Mouse (Mus musculus): ENCODE measurements around the gene Hnrnpab. TPM values are rescaled to one million over a fixed set of nuclear protein-coding genes. Genes with fewer than 3 reads are reported as not detected.

Hnrnpab gene
- polyA plus RNA-seq, 1 experiment from 2014 or later = 349 TPM

DNA sequence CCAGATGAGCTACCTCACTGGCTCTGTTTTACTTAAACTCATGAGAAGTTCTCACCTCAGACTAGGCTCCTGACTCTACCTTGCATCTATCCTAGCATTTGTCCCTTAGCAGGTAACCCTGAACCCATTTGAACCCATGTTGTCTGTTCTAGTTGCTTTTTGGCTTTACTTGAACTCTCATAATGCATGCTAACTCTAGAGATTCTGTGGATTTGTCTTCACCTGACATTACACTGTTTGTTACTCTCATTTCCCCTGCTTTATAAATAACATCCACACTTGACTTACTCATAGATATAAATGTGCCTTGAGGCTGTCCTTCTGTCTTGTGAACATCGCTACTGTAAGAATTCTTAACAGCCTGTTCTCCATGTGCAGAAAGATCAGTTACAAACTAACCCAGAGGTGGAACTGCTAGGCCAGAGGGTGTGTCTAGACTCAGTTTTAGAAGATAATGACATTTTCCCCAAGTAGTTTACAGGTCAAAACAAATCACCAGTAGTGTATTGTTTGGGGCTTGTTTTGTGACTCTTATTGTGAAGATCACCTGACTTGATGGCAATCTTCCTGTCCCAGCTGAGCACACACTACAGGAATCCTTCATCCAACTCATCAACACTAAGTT is 11.1 kb downstream of the Hnrnpab start:
- peaks cover 77% of the 10 kb centered on the region for H3K36me3 ChIP-seq (ENCODE audit: control insufficient read depth, insufficient read depth, low read length)
- H3K4me2 ChIP-seq (ENCODE audit: low read depth, low read length) = no peak overlapping the region
- no peak for ATAC-seq (ENCODE audit: low read depth)
- 94% methylated on average over 1 of the region's 1 CpGs for WGBS
- no peaks in the 10 kb centered on the region for H3K4me1 ChIP-seq (replicated peaks; ENCODE audit: control insufficient read depth, insufficient read depth, low read length)
- H3K27me3 ChIP-seq (ENCODE audit: control insufficient read depth, insufficient read depth, low read depth, low read length) = no peaks in the 10 kb centered on the region
- no peak overlapping the region for H3K9ac ChIP-seq (ENCODE audit: low read length)
- no peak overlapping the region for H3K4me3 ChIP-seq (ENCODE audit: low read length)
- no peaks in the 10 kb centered on the region for H3K9me3 ChIP-seq (ENCODE audit: control insufficient read depth, low read length)
- no peak overlapping the region for H3K27ac ChIP-seq (ENCODE audit: low read length)

DNA sequence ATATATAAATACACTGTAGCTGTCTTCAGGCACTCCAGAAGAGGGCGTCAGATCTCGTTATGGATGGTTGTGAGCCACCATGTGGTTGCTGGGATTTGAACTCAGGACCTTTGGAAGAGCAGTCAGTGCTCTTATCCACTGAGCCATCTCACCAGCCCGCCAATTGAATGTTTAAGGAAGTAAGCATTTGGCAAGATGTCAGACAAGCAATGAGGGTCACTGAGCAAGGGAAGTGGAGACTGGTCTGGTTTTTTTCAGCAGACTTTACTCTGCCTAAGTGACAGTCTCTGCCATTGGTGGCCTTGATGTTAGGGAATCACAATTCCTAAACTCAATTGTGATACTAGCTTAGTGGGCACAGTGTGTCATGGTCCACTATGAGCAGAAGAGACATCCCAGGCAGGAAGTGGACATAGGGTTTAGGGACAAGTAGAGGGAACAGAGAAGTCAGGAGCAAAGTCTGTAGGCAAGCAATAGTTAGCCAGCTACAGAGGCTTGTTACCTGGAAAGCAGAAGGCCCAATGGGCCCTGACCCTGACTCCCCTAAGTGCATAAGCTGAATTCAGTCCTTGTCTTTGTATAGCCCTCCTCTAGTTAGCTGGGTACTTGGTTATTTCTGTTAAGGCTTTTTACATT is 11.8 kb downstream of the Hnrnpab start:
- no peak overlapping the region for H3K27ac ChIP-seq (ENCODE audit: low read length)
- H3K27me3 ChIP-seq (ENCODE audit: control insufficient read depth, insufficient read depth, low read depth, low read length) = no peaks in the 10 kb centered on the region
- no peaks in the 10 kb centered on the region for H3K4me1 ChIP-seq (replicated peaks; ENCODE audit: control insufficient read depth, insufficient read depth, low read length)
- no peak for ATAC-seq (ENCODE audit: low read depth)
- H3K36me3 ChIP-seq (ENCODE audit: control insufficient read depth, insufficient read depth, low read length) = peaks cover 74% of the 10 kb centered on the region
- no peak overlapping the region for H3K4me3 ChIP-seq (ENCODE audit: low read length)
- no peak overlapping the region for H3K4me2 ChIP-seq (ENCODE audit: low read depth, low read length)
- no peak overlapping the region for H3K9ac ChIP-seq (ENCODE audit: low read length)
- no peaks in the 10 kb centered on the region for H3K9me3 ChIP-seq (ENCODE audit: control insufficient read depth, low read length)
- WGBS = 56% methylated on average over 3 of the region's 3 CpGs

DNA sequence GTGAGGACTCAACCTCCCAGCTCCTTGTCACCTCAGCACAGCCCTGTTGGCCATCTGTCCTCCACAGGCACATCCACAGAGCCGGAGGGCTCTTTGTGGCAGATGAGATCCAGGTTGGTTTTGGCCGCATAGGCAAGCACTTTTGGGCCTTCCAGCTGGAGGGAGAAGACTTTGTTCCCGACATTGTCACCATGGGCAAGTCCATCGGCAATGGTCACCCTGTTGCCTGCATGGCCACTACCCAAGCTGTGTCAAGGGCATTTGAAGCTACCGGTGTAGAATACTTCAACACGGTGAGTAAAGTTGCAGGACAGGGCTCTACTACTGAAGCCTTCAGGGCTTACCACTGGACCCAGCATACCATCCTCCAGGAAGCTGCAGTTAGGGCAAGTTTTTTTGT is 12.8 kb downstream of the Hnrnpab start:
- Histone ChIP-seq H3K9me3 (ENCODE audit: control insufficient read depth, low read length) (no peaks in the 10 kb centered on the region), H3K9ac (ENCODE audit: low read length) (no peak overlapping the region), H3K27me3 (ENCODE audit: control insufficient read depth, insufficient read depth, low read depth, low read length) (no peaks in the 10 kb centered on the region), H3K36me3 (ENCODE audit: control insufficient read depth, insufficient read depth, low read length) (peaks cover 77% of the 10 kb centered on the region), H3K4me3 (ENCODE audit: low read length) (no peak overlapping the region), H3K4me2 (ENCODE audit: low read depth, low read length) (no peak overlapping the region), H3K27ac (ENCODE audit: low read length) (no peak overlapping the region), H3K4me1 (replicated peaks; ENCODE audit: control insufficient read depth, insufficient read depth, low read length) (no peaks in the 10 kb centered on the region)
- no peak for ATAC-seq (ENCODE audit: low read depth)
- WGBS = 88% methylated on average over 6 of the region's 6 CpGs

DNA sequence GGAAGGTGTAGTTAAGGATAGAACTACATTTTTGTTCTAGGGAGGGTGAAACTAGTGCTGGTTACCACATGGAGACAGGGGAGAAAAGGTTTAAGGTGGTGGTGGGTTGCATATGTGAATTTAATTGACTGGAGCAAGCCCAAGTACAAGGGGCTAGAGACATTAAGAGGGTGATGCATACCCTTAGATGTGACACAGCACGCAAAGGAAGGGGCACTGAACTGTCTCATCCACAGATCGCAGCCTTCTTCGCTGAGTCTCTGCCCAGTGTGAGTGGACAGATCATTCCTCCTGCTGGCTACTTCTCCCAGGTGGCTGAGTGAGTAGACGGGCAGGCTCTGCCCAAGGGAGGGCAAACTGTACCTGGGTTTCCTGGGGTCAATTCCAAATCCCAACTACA is 13.3 kb downstream of the Hnrnpab start:
- Histone ChIP-seq H3K4me2 (ENCODE audit: low read depth, low read length) (no peak overlapping the region), H3K9me3 (ENCODE audit: control insufficient read depth, low read length) (no peaks in the 10 kb centered on the region), H3K36me3 (ENCODE audit: control insufficient read depth, insufficient read depth, low read length) (peaks cover 74% of the 10 kb centered on the region), H3K4me3 (ENCODE audit: low read length) (no peak overlapping the region), H3K4me1 (replicated peaks; ENCODE audit: control insufficient read depth, insufficient read depth, low read length) (no peaks in the 10 kb centered on the region), H3K27ac (ENCODE audit: low read length) (no peak overlapping the region), H3K9ac (ENCODE audit: low read length) (no peak overlapping the region), H3K27me3 (ENCODE audit: control insufficient read depth, insufficient read depth, low read depth, low read length) (no peaks in the 10 kb centered on the region)
- 98% methylated on average over 4 of the region's 4 CpGs for WGBS
- no peak for ATAC-seq (ENCODE audit: low read depth)

DNA sequence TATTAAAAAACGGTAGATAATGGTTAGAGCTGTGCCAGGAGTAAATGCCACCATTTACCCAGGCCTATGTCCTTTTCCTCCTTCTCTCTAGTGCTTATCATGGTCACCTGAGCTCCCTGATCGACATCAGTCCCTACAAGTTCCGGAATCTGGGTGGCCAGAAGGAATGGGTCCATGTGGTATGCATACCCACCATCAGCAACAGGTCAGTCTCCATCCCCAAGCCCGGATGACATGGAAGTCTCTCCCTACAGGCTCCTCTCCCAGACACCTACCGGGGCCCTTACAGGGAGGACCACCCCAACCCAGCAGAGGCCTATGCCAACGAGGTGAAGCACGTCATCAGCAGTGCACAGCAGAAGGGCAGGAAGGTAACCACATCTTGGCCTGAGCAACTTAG is 14.7 kb downstream of the Hnrnpab start:
- no peak for ATAC-seq (ENCODE audit: low read depth)
- Histone ChIP-seq H3K9ac (ENCODE audit: low read length) (no peak overlapping the region), H3K4me2 (ENCODE audit: low read depth, low read length) (no peak overlapping the region), H3K4me1 (replicated peaks; ENCODE audit: control insufficient read depth, insufficient read depth, low read length) (no peaks in the 10 kb centered on the region), H3K27me3 (ENCODE audit: control insufficient read depth, insufficient read depth, low read depth, low read length) (no peaks in the 10 kb centered on the region), H3K9me3 (ENCODE audit: control insufficient read depth, low read length) (no peaks in the 10 kb centered on the region), H3K4me3 (ENCODE audit: low read length) (no peak overlapping the region), H3K27ac (ENCODE audit: low read length) (no peak overlapping the region), H3K36me3 (ENCODE audit: control insufficient read depth, insufficient read depth, low read length) (peaks cover 76% of the 10 kb centered on the region)
- 80% methylated on average over 7 of the region's 7 CpGs for WGBS

DNA sequence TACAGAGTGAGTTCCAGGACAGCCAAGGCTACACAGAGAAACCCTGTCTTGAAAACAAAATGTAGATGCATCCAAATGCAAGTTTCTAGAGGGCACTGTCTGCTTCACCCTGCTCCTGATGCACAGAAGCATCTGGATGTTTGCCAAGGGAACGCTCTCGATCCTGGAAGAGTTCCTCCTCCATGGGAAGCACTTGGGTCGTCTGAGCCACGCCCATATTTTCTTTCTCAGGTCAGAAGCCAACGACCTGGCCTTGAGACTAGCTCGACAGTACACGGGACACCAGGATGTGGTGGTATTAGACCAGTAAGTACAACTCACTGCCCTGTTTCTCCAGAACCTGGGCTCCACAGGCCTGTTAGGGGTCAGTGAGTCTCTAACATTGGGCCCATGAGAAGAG is 15.5 kb downstream of the Hnrnpab start:
- Histone ChIP-seq H3K4me1 (replicated peaks; ENCODE audit: control insufficient read depth, insufficient read depth, low read length) (no peaks in the 10 kb centered on the region; the same call in 1 of the 2 replicates), H3K4me3 (ENCODE audit: low read length) (no peak overlapping the region), H3K4me2 (ENCODE audit: low read depth, low read length) (no peak overlapping the region), H3K27me3 (ENCODE audit: control insufficient read depth, insufficient read depth, low read depth, low read length) (no peaks in the 10 kb centered on the region), H3K27ac (ENCODE audit: low read length) (no peak overlapping the region), H3K36me3 (ENCODE audit: control insufficient read depth, insufficient read depth, low read length) (peaks cover 72% of the 10 kb centered on the region), H3K9me3 (ENCODE audit: control insufficient read depth, low read length) (no peaks in the 10 kb centered on the region), H3K9ac (ENCODE audit: low read length) (no peak overlapping the region)
- WGBS = 33% methylated on average over 7 of the region's 7 CpGs
- ATAC-seq (ENCODE audit: low read depth) = no peak

DNA sequence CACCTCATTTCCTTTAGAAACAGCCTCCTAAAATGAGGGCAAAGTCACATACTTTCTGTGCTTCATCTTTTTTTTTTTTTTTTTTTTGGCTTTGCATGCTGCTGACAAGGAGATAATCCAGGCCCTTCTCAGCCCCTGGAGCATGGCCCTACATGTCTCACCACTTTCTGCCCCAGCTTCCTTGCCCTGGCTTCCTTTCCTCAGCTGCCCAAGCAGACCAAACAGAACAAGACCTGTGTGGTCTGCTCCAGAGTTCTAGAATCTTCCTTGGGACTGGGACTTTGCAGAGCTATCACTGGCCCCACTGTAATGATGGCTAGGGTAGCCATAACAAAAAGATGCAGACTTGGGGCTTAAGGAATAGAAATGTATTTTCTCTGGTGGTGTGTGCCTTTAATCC is 16.6 kb downstream of the Hnrnpab start:
- Histone ChIP-seq H3K4me1 (replicated peaks; ENCODE audit: control insufficient read depth, insufficient read depth, low read length) (peaks cover 11% of the 10 kb centered on the region), H3K4me2 (ENCODE audit: low read depth, low read length) (no peak overlapping the region), H3K9me3 (ENCODE audit: control insufficient read depth, low read length) (no peaks in the 10 kb centered on the region), H3K36me3 (ENCODE audit: control insufficient read depth, insufficient read depth, low read length) (peaks cover 61% of the 10 kb centered on the region), H3K27me3 (ENCODE audit: control insufficient read depth, insufficient read depth, low read depth, low read length) (no peaks in the 10 kb centered on the region), H3K27ac (ENCODE audit: low read length) (no peak overlapping the region), H3K4me3 (ENCODE audit: low read length) (no peak overlapping the region), H3K9ac (ENCODE audit: low read length) (no peak overlapping the region)
- no peak for ATAC-seq (ENCODE audit: low read depth)

DNA sequence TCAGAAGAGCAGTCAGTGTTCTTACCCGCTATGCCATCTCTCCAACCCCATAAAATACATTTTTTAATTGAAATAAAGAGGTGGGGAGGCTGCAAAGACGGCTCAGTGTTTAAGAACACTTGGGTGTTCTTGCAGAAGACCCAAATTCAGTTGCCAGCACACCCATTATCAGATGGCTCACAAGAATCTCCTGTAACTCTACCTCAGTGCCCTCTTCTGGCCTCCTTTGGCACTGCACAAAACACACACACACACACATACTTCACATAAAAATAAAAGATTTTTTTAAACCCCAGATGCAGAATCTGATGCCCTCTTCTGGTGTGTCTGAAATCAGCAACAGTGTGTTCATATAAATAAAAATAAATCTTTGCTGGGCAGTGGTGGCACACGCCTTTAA is 17.8 kb downstream of the Hnrnpab start:
- 94% methylated on average over 3 of the region's 3 CpGs for WGBS
- Histone ChIP-seq H3K9ac (ENCODE audit: low read length) (no peak overlapping the region), H3K27me3 (ENCODE audit: control insufficient read depth, insufficient read depth, low read depth, low read length) (no peaks in the 10 kb centered on the region), H3K4me2 (ENCODE audit: low read depth, low read length) (no peak overlapping the region), H3K27ac (ENCODE audit: low read length) (no peak overlapping the region), H3K36me3 (ENCODE audit: control insufficient read depth, insufficient read depth, low read length) (peaks cover 52% of the 10 kb centered on the region), H3K9me3 (ENCODE audit: control insufficient read depth, low read length) (no peaks in the 10 kb centered on the region), H3K4me3 (ENCODE audit: low read length) (no peak overlapping the region), H3K4me1 (replicated peaks; ENCODE audit: control insufficient read depth, insufficient read depth, low read length) (peaks cover 13% of the 10 kb centered on the region)
- ATAC-seq (ENCODE audit: low read depth) = no peak

DNA sequence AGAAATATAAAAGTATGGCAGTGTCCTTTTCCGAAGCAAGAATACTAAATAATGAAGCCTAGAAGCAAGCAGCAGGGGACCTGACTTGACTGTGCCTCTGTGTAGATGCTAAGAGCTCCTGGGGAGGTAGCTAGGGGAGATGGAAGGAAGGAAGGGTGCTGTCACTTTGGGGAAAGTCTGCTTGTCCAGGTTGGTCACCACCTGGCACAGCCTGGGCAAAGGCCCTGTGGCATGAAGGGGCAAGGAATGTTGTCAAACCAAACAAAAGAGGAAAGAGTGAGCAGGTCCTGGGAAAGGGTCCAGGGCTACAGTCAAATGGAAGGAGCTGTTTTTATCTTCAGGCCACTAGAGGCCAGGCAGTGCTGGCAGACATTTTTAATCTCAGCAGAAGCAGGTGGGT is 19.6 kb downstream of the Hnrnpab start:
- Histone ChIP-seq H3K36me3 (ENCODE audit: control insufficient read depth, insufficient read depth, low read length) (peaks cover 44% of the 10 kb centered on the region), H3K4me2 (ENCODE audit: low read depth, low read length) (no peak overlapping the region), H3K9me3 (ENCODE audit: control insufficient read depth, low read length) (no peaks in the 10 kb centered on the region), H3K9ac (ENCODE audit: low read length) (no peak overlapping the region), H3K27ac (ENCODE audit: low read length) (no peak overlapping the region), H3K4me1 (replicated peaks; ENCODE audit: control insufficient read depth, insufficient read depth, low read length) (peaks cover 17% of the 10 kb centered on the region), H3K4me3 (ENCODE audit: low read length) (no peak overlapping the region), H3K27me3 (ENCODE audit: control insufficient read depth, insufficient read depth, low read depth, low read length) (no peaks in the 10 kb centered on the region)
- WGBS = 82% methylated on average over 1 of the region's 1 CpGs
- no peak for ATAC-seq (ENCODE audit: low read depth)

Data from lung, embryonic 16.5 days (tissue).